Mouse (Mus musculus): ENCODE results near the gene Ikzf1. TPM values are rescaled to one million over a fixed set of nuclear protein-coding genes. Genes with fewer than 3 reads are reported as not detected.
A peak's percentile ranks its signal among the peaks of the same experiment; 100 is the strongest.

Gene Ikzf1
- polyA plus RNA-seq, 1 experiment = 0.48 TPM

GRCm38 (mm10) chr11:11710718-11711117 lies 25.9 kb downstream of the Ikzf1 start:
- no peak for TF ChIP-seq CTCF (IDR thresholded peaks at IDR 0.05; ENCODE audit: control insufficient read depth, insufficient read depth, insufficient replicate concordance, low read depth, low read length)
- TF ChIP-seq POLR2A (IDR thresholded peaks at IDR 0.05; ENCODE audit: control insufficient read depth, low read depth, low read length) = no peak
- Histone ChIP-seq H3K36me3 (ENCODE audit: control insufficient read depth, insufficient read depth, low read length) (no peaks in the 10 kb centered on the region), H3K4me3 (ENCODE audit: control insufficient read depth, low read depth, low read length) (no peak overlapping the region), H3K27ac (ENCODE audit: control insufficient read depth, insufficient read depth, low read depth, low read length) (no peak overlapping the region), H3K4me1 (ENCODE audit: control insufficient read depth, insufficient read depth, low read length) (no peaks in the 10 kb centered on the region), H3K27me3 (ENCODE audit: control insufficient read depth, insufficient read depth, low read length) (no peaks in the 10 kb centered on the region)

DNA sequence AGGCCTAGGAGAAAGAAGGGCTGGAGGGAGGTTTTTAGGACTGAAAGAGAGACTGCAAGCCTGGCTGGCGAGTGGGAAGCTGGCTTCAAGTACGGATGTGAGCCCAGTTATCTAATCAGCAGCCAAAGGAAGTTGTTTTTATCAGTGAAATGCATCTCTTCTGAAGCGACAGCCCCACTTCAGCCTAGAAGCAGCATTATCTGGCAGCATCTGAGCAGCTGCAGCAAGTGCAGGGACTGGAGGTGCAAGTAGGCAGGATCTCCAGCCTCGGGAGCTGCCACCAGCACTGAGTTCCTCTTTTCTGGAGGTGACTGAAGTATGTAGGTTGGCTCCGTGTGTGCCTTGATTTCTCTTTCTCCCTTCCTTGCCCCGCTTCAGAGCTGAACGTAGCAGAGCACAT lies 26.9 kb downstream of the Ikzf1 start:
- no peak overlapping the region for H3K4me3 ChIP-seq (ENCODE audit: control insufficient read depth, low read depth, low read length)
- no peaks in the 10 kb centered on the region for H3K4me1 ChIP-seq (ENCODE audit: control insufficient read depth, insufficient read depth, low read length)
- no peaks in the 10 kb centered on the region for H3K36me3 ChIP-seq (ENCODE audit: control insufficient read depth, insufficient read depth, low read length)
- no peak overlapping the region for H3K27ac ChIP-seq (ENCODE audit: control insufficient read depth, insufficient read depth, low read depth, low read length)
- TF ChIP-seq CTCF (IDR thresholded peaks at IDR 0.05; ENCODE audit: control insufficient read depth, insufficient read depth, insufficient replicate concordance, low read depth, low read length) = no peak
- no peak for TF ChIP-seq POLR2A (IDR thresholded peaks at IDR 0.05; ENCODE audit: control insufficient read depth, low read depth, low read length)
- no peaks in the 10 kb centered on the region for H3K27me3 ChIP-seq (ENCODE audit: control insufficient read depth, insufficient read depth, low read length)

DNA sequence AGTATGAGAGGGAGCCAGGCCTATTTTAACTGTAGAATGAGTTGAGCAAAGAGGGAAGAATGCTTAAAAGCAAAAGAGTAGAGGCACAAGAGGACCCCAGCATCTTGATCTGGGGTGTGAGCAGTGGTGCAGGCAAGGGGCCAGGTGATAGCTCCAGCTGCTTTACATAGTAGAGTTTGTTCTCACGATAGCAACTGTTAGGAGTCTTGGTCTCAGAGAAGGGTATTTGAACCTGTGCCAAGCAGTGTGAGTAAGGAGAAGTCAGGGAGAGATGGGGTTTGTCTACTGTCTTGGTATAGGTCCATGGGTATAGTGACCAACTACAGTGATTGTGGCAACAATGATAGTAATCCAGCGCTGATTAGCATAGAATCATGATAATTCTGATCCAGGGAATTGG lies 29.9 kb downstream of the Ikzf1 start:
- Histone ChIP-seq H3K27ac (ENCODE audit: control insufficient read depth, insufficient read depth, low read depth, low read length) (no peak overlapping the region), H3K4me1 (ENCODE audit: control insufficient read depth, insufficient read depth, low read length) (no peaks in the 10 kb centered on the region), H3K36me3 (ENCODE audit: control insufficient read depth, insufficient read depth, low read length) (no peaks in the 10 kb centered on the region), H3K4me3 (ENCODE audit: control insufficient read depth, low read depth, low read length) (no peak overlapping the region), H3K27me3 (ENCODE audit: control insufficient read depth, insufficient read depth, low read length) (no peaks in the 10 kb centered on the region)
- no peak for TF ChIP-seq CTCF (IDR thresholded peaks at IDR 0.05; ENCODE audit: control insufficient read depth, insufficient read depth, insufficient replicate concordance, low read depth, low read length)
- no peak for TF ChIP-seq POLR2A (IDR thresholded peaks at IDR 0.05; ENCODE audit: control insufficient read depth, low read depth, low read length)

GRCm38 (mm10) chr11:11715963-11716691 lies 31.3 kb downstream of the Ikzf1 start:
- no peaks in the 10 kb centered on the region for H3K36me3 ChIP-seq (ENCODE audit: control insufficient read depth, insufficient read depth, low read length)
- no peak overlapping the region for H3K4me3 ChIP-seq (ENCODE audit: control insufficient read depth, low read depth, low read length)
- H3K4me1 ChIP-seq (ENCODE audit: control insufficient read depth, insufficient read depth, low read length) = no peaks in the 10 kb centered on the region
- TF ChIP-seq POLR2A (IDR thresholded peaks at IDR 0.05; ENCODE audit: control insufficient read depth, low read depth, low read length) = no peak
- no peak for TF ChIP-seq CTCF (IDR thresholded peaks at IDR 0.05; ENCODE audit: control insufficient read depth, insufficient read depth, insufficient replicate concordance, low read depth, low read length)
- H3K27ac ChIP-seq (ENCODE audit: control insufficient read depth, insufficient read depth, low read depth, low read length) = peak overlapping the region; percentile 49
- no peaks in the 10 kb centered on the region for H3K27me3 ChIP-seq (ENCODE audit: control insufficient read depth, insufficient read depth, low read length)

- Histone ChIP-seq H3K36me3 (ENCODE audit: control insufficient read depth, insufficient read depth, low read length) (no peaks in the 10 kb centered on the region), H3K27ac (ENCODE audit: control insufficient read depth, insufficient read depth, low read depth, low read length) (no peak overlapping the region), H3K4me1 (ENCODE audit: control insufficient read depth, insufficient read depth, low read length) (no peaks in the 10 kb centered on the region), H3K4me3 (ENCODE audit: control insufficient read depth, low read depth, low read length) (no peak overlapping the region), H3K27me3 (ENCODE audit: control insufficient read depth, insufficient read depth, low read length) (no peaks in the 10 kb centered on the region)
- no peak for TF ChIP-seq POLR2A (IDR thresholded peaks at IDR 0.05; ENCODE audit: control insufficient read depth, low read depth, low read length)
- no peak for TF ChIP-seq CTCF (IDR thresholded peaks at IDR 0.05; ENCODE audit: control insufficient read depth, insufficient read depth, insufficient replicate concordance, low read depth, low read length)
These were observed 31.9 kb downstream of the Ikzf1 start for GRCm38 (mm10) chr11:11716692-11717037.

DNA sequence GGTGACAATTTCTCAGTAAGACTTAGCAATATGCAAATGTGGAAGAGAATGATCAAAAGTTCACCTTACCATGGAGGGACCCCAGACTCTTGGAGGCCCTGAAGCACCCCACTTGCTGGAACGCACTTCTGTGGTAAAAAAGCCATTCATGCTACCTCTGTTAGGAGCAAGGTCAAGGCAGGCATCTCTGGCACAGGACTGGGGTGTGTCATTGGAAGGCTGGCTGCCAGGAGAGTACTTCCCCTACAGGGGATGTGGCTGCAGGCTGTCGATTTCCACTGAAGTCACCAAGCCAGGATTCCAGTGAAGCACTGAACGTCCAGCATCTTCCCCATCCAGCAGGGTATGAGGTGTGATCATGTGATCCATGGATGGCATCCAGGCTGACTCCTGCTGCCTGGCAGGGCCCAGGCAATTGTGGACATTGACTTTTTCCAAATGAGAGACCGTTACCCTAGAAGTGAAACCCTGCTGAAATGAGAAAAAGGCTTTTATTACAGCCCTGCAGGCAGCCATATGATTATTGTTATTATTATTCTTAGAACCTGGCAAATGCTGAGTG lies 32.9 kb downstream of the Ikzf1 start:
- no peak overlapping the region for H3K27ac ChIP-seq (ENCODE audit: control insufficient read depth, insufficient read depth, low read depth, low read length)
- no peak for TF ChIP-seq CTCF (IDR thresholded peaks at IDR 0.05; ENCODE audit: control insufficient read depth, insufficient read depth, insufficient replicate concordance, low read depth, low read length)
- TF ChIP-seq POLR2A (IDR thresholded peaks at IDR 0.05; ENCODE audit: control insufficient read depth, low read depth, low read length) = no peak
- no peak overlapping the region for H3K4me3 ChIP-seq (ENCODE audit: control insufficient read depth, low read depth, low read length)
- H3K36me3 ChIP-seq (ENCODE audit: control insufficient read depth, insufficient read depth, low read length) = no peaks in the 10 kb centered on the region
- H3K27me3 ChIP-seq (ENCODE audit: control insufficient read depth, insufficient read depth, low read length) = no peaks in the 10 kb centered on the region
- H3K4me1 ChIP-seq (ENCODE audit: control insufficient read depth, insufficient read depth, low read length) = no peaks in the 10 kb centered on the region

DNA sequence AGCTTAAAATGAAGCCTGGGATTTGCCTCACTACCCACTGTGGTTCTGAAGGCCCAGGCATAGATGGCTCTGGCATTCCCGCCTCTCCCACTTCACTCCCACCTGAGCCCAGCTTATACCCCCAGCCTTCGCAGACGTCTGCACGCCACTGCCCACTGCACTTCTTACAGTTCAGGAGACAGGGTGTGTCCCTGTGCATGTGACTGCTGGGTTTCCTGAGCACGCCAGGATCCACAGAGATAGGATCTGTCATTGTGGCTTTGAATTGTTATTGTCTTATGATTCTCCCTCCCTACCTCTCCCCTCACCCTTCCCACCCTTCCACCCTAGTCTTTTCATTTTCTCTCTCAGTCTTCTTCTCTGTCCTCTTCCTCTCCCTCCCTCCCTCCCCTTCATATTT lies 34.9 kb downstream of the Ikzf1 start:
- Histone ChIP-seq H3K36me3 (ENCODE audit: control insufficient read depth, insufficient read depth, low read length) (no peaks in the 10 kb centered on the region), H3K27me3 (ENCODE audit: control insufficient read depth, insufficient read depth, low read length) (no peaks in the 10 kb centered on the region), H3K4me3 (ENCODE audit: control insufficient read depth, low read depth, low read length) (no peak overlapping the region), H3K27ac (ENCODE audit: control insufficient read depth, insufficient read depth, low read depth, low read length) (no peak overlapping the region), H3K4me1 (ENCODE audit: control insufficient read depth, insufficient read depth, low read length) (no peaks in the 10 kb centered on the region)
- TF ChIP-seq POLR2A (IDR thresholded peaks at IDR 0.05; ENCODE audit: control insufficient read depth, low read depth, low read length) = no peak
- TF ChIP-seq CTCF (IDR thresholded peaks at IDR 0.05; ENCODE audit: control insufficient read depth, insufficient read depth, insufficient replicate concordance, low read depth, low read length) = no peak

Data from testis, adult 2 months (tissue).